9 mouse cellular contexts compared by ENCODE assay signal in genomic region chr9:47708299-47708698, GRCm38 (mm10).
DNase-seq lines count a peak whose midpoint lies in the region; ATAC-seq lines count a peak whose summit lies in the region.
"Had no signal": no experiment of that assay in that cellular context is flagged by ENCODE, and none has a peak within 500 bp of the region (broad histone marks: within the 10 kb centered on the region; RNA-seq: fewer than 3 reads in every experiment).

No protein-coding gene starts in this region.

- peak overlapping the region; percentile 20 for H3K27ac ChIP-seq in hindbrain, embryonic 14.5 days
- H3K27ac ChIP-seq: liver, embryonic 15.5 days had no signal

- no peaks in the 10 kb centered on the region for H3K9me3 ChIP-seq in hindbrain, embryonic 14.5 days (ENCODE audit: control insufficient read depth, low read length)
- H3K9me3 ChIP-seq: liver, embryonic 15.5 days had no signal

- no peaks in the 10 kb centered on the region for H3K36me3 ChIP-seq in hindbrain, embryonic 14.5 days (replicated peaks; ENCODE audit: control insufficient read depth, insufficient read depth)
- H3K36me3 ChIP-seq: liver, embryonic 15.5 days had no signal

- H3K4me3 ChIP-seq in hindbrain, embryonic 14.5 days (replicated peaks; ENCODE audit: low read length): no peak overlapping the region
- H3K4me3 ChIP-seq: liver, embryonic 15.5 days had no signal

- no peak overlapping the region for H3K9ac ChIP-seq in hindbrain, embryonic 14.5 days
- H3K9ac ChIP-seq: liver, embryonic 15.5 days had no signal

- ATAC-seq in frontal cortex, adult (ENCODE audit: low TSS enrichment): peak; percentile 88
- ATAC-seq in hindbrain, embryonic 14.5 days (ENCODE audit: low FRiP score): peak; percentile 60; the same call in 1 of the 2 replicates
- ATAC-seq in megakaryocyte-erythroid progenitor cell, adult 5-6 weeks (replicated peaks; ENCODE audit: low FRiP score, low TSS enrichment, poor library complexity, severe bottlenecking): peak; percentile 65; the same call in 1 of the 2 replicates

- WGBS in hindbrain, embryonic 14.5 days: 25% methylated on average over 10 of the region's 10 CpGs

- H3K4me2 ChIP-seq in hindbrain, embryonic 14.5 days (replicated peaks): no peak overlapping the region
- H3K4me2 ChIP-seq: liver, embryonic 15.5 days had no signal

- no peaks in the 10 kb centered on the region for H3K27me3 ChIP-seq in hindbrain, embryonic 14.5 days (ENCODE audit: control insufficient read depth, insufficient read depth, low read length)
- H3K27me3 ChIP-seq: liver, embryonic 15.5 days had no signal

- peak; percentile 84 for DNase-seq in R1 (ENCODE audit: low read depth, low spot score)
- DNase-seq in cerebellum, adult 11-12 months: peak; percentile 73
- peak; percentile 89 for DNase-seq in hindbrain, embryonic 14.5 days (ENCODE audit: low spot score)
- peak; percentile 84 to 90 for DNase-seq in left cerebral cortex, adult 18-20 months (ENCODE audit: low spot score in 2 of 2)
- DNase-seq in right cerebral cortex, postnatal 14 days: peak; percentile 84
- DNase-seq in yolk sac, embryonic 10.5 days (ENCODE audit: low spot score): peak; percentile 54

- peaks cover 34% of the 10 kb centered on the region for H3K4me1 ChIP-seq in hindbrain, embryonic 14.5 days (replicated peaks; ENCODE audit: control insufficient read depth, insufficient read depth, low read length)
- H3K4me1 ChIP-seq: liver, embryonic 15.5 days had no signal
